Mouse (Mus musculus) forebrain, embryonic 11.5 days (tissue): ENCODE data around the gene Cdc42bpb. TPM values are rescaled to one million over a fixed set of nuclear protein-coding genes. Genes with fewer than 3 reads are reported as not detected.
A peak's percentile ranks its signal among the peaks of the same experiment; 100 is the strongest.

ENCODE experiments used
- ATAC-seq: fragments of 200-750 bp; cut with Nextera tagmentation; replicated peaks from 2 replicates; pipeline ENCODE4 v1.8.0; 2017; ENCODE audit warnings: moderate TSS enrichment; ENCODE audit not compliant: low FRiP score
- DNase-seq: peaks from one replicate; pipeline ENCODE4 v3.0.0-alpha.2; 2017; ENCODE audit warnings: low spot score
- H3K27ac ChIP-seq: fragments of 300-500 bp; sonication (generic); 2 replicates; pipeline ENCODE4 v1.5.1; 2014; ENCODE audit warnings: low read depth, low read length
- H3K27me3 ChIP-seq: fragments of 300-500 bp; sonication (generic); 2 replicates; pipeline ENCODE4 v1.6.1; 2014; ENCODE audit warnings: mild to moderate bottlenecking, low read length, mixed read lengths; ENCODE audit not compliant: control insufficient read depth, insufficient read depth
- H3K36me3 ChIP-seq: fragments of 300-500 bp; sonication (generic); 2 replicates; pipeline ENCODE4 v1.6.1; 2014; ENCODE audit warnings: mild to moderate bottlenecking, low read length, moderate library complexity, mixed read lengths; ENCODE audit not compliant: control insufficient read depth, insufficient read depth
- H3K4me1 ChIP-seq: fragments of 300-500 bp; sonication (generic); replicated peaks from 2 replicates; pipeline ENCODE4 v1.6.1; 2014; ENCODE audit warnings: low read length, mixed read lengths; ENCODE audit not compliant: control insufficient read depth, insufficient read depth
- H3K4me2 ChIP-seq: fragments of 300-500 bp; sonication (generic); 2 replicates; pipeline ENCODE4 v1.6.1; 2014; ENCODE audit warnings: low read depth, mild to moderate bottlenecking, low read length, moderate library complexity, mixed read lengths; ENCODE audit not compliant: severe bottlenecking
- H3K4me3 ChIP-seq: fragments of 300-500 bp; sonication (generic); 2 replicates; pipeline ENCODE4 v1.5.1; 2014; ENCODE audit warnings: low read depth, low read length
- H3K9ac ChIP-seq: fragments of 300-500 bp; sonication (generic); 2 replicates; pipeline ENCODE4 v1.6.1; 2014; ENCODE audit warnings: low read length
- H3K9me3 ChIP-seq: fragments of 300-500 bp; sonication (generic); 2 replicates; pipeline ENCODE4 v1.6.1; 2016; ENCODE audit warnings: low read length, mixed read lengths; ENCODE audit not compliant: control insufficient read depth
- WGBS: fragments of 180-500 bp; shearing (Covaris S2); extraction: QIAGEN DNeasy Blood & Tissue Kit; methylation state at CpG from one replicate; pipeline ENCODE4 v1.1.7; 2014; 5-methylcytosine and 5-hydroxymethylcytosine counted together
- polyA plus RNA-seq: library from polyadenylated mRNA; unstranded; fragments of >200 nt; fragmentation: Nextera tagmentation; extraction: Ambion mirVana; gene quantifications from 2 replicates; pipeline ENCODE4 v1.2.1, GENCODE M21; 2014

The Cdc42bpb gene
- polyA plus RNA-seq, 1 experiment from 2014 or later: 44.0 TPM

GRCm38 (mm10) chr12:111376826-111377331, 639 bp downstream of the Cdc42bpb start:
- Histone ChIP-seq H3K4me3 (peak overlapping the region; percentile 95), H3K9me3 (no peaks in the 10 kb centered on the region), H3K4me2 (peak overlapping the region; percentile 95), H3K27me3 (no peaks in the 10 kb centered on the region), H3K27ac (peak overlapping the region; percentile 83), H3K4me1 (peaks cover 12% of the 10 kb centered on the region), H3K36me3 (no peaks in the 10 kb centered on the region), H3K9ac (peak overlapping the region; percentile 89)
- DNase-seq (peak; percentile 73), ATAC-seq (peak; percentile 35)
- WGBS: under 1% methylated on average over 46 of the region's 49 CpGs

GRCm38 (mm10) chr12:111376053-111376452, 1.5 kb downstream of the Cdc42bpb start:
- Histone ChIP-seq H3K36me3 (no peaks in the 10 kb centered on the region), H3K4me1 (peaks cover 12% of the 10 kb centered on the region), H3K4me3 (peak overlapping the region; percentile 95), H3K27ac (no peak overlapping the region), H3K4me2 (peak overlapping the region; percentile 95), H3K9me3 (no peaks in the 10 kb centered on the region), H3K27me3 (no peaks in the 10 kb centered on the region), H3K9ac (peak overlapping the region; percentile 89)
- 50% methylated on average over 6 of the region's 6 CpGs for WGBS
- no peak for ATAC-seq
- no peak for DNase-seq

GRCm38 (mm10) chr12:111375559-111375958, 2.0 kb downstream of the Cdc42bpb start:
- Histone ChIP-seq H3K27ac (no peak overlapping the region), H3K36me3 (no peaks in the 10 kb centered on the region), H3K27me3 (no peaks in the 10 kb centered on the region), H3K9me3 (no peaks in the 10 kb centered on the region), H3K9ac (peak overlapping the region; percentile 89; the same call in 1 of the 2 replicates), H3K4me2 (peak overlapping the region; percentile 95), H3K4me1 (peaks cover 12% of the 10 kb centered on the region), H3K4me3 (peak overlapping the region; percentile 95)
- DNase-seq: no peak
- WGBS: 78% methylated on average over 12 of the region's 12 CpGs
- no peak for ATAC-seq

- H3K36me3 ChIP-seq: no peaks in the 10 kb centered on the region
- H3K4me1 ChIP-seq: peaks cover 12% of the 10 kb centered on the region
- no peak overlapping the region for H3K9ac ChIP-seq
- DNase-seq: no peak
- H3K9me3 ChIP-seq: no peaks in the 10 kb centered on the region
- no peak overlapping the region for H3K4me3 ChIP-seq
- 85% methylated on average over 10 of the region's 10 CpGs for WGBS
- H3K27ac ChIP-seq: no peak overlapping the region
- H3K27me3 ChIP-seq: no peaks in the 10 kb centered on the region
- no peak overlapping the region for H3K4me2 ChIP-seq
- ATAC-seq: no peak
Measured at GRCm38 (mm10) chr12:111374727-111375126, 2.8 kb downstream of the Cdc42bpb start.

- Histone ChIP-seq H3K9me3 (no peaks in the 10 kb centered on the region), H3K4me1 (peaks cover 9% of the 10 kb centered on the region), H3K27me3 (no peaks in the 10 kb centered on the region), H3K9ac (no peak overlapping the region), H3K36me3 (no peaks in the 10 kb centered on the region), H3K4me2 (no peak overlapping the region), H3K27ac (no peak overlapping the region), H3K4me3 (no peak overlapping the region)
- WGBS: 85% methylated on average over 6 of the region's 6 CpGs
- no peak for ATAC-seq
- DNase-seq: no peak
Measured at GRCm38 (mm10) chr12:111373411-111373810, 4.1 kb downstream of the Cdc42bpb start.

- H3K4me3 ChIP-seq: no peak overlapping the region
- H3K9me3 ChIP-seq: no peaks in the 10 kb centered on the region
- WGBS: 92% methylated on average over 7 of the region's 7 CpGs
- H3K4me2 ChIP-seq: no peak overlapping the region
- no peaks in the 10 kb centered on the region for H3K36me3 ChIP-seq
- ATAC-seq (no peak), DNase-seq (no peak)
- H3K9ac ChIP-seq: no peak overlapping the region
- no peaks in the 10 kb centered on the region for H3K27me3 ChIP-seq
- peaks cover 9% of the 10 kb centered on the region for H3K4me1 ChIP-seq
- no peak overlapping the region for H3K27ac ChIP-seq
Measured at GRCm38 (mm10) chr12:111371905-111372304, 5.6 kb downstream of the Cdc42bpb start.

- Histone ChIP-seq H3K9ac (no peak overlapping the region), H3K4me3 (no peak overlapping the region), H3K9me3 (no peaks in the 10 kb centered on the region), H3K4me1 (no peaks in the 10 kb centered on the region; the same call in 1 of the 2 replicates), H3K4me2 (no peak overlapping the region), H3K27ac (no peak overlapping the region), H3K27me3 (no peaks in the 10 kb centered on the region), H3K36me3 (no peaks in the 10 kb centered on the region)
- 60% methylated on average over 4 of the region's 4 CpGs for WGBS
- DNase-seq: no peak
- ATAC-seq: no peak
Measured at GRCm38 (mm10) chr12:111370249-111370648, 7.3 kb downstream of the Cdc42bpb start.

GRCm38 (mm10) chr12:111367065-111367464, 10.5 kb downstream of the Cdc42bpb start:
- H3K4me2 ChIP-seq: no peak overlapping the region
- 92% methylated on average over 7 of the region's 7 CpGs for WGBS
- DNase-seq: no peak

GRCm38 (mm10) chr12:111364234-111364633, 13.3 kb downstream of the Cdc42bpb start:
- no peak for DNase-seq
- 87% methylated on average over 3 of the region's 3 CpGs for WGBS
- no peaks in the 10 kb centered on the region; the same call in 1 of the 2 replicates for H3K4me1 ChIP-seq
- H3K9me3 ChIP-seq: no peaks in the 10 kb centered on the region
- no peaks in the 10 kb centered on the region for H3K36me3 ChIP-seq
- H3K4me3 ChIP-seq: no peak overlapping the region
- no peaks in the 10 kb centered on the region for H3K27me3 ChIP-seq
- H3K27ac ChIP-seq: no peak overlapping the region
- H3K4me2 ChIP-seq: no peak overlapping the region
- no peak overlapping the region for H3K9ac ChIP-seq
- no peak for ATAC-seq

More at GRCm38 (mm10) chr12:111367065-111367464, 10.5 kb downstream of the Cdc42bpb start:
- no peak for ATAC-seq
- Histone ChIP-seq H3K4me1 (no peaks in the 10 kb centered on the region; the same call in 1 of the 2 replicates), H3K9ac (no peak overlapping the region), H3K9me3 (no peaks in the 10 kb centered on the region), H3K27me3 (no peaks in the 10 kb centered on the region), H3K4me3 (no peak overlapping the region), H3K36me3 (no peaks in the 10 kb centered on the region), H3K27ac (no peak overlapping the region)
